Mouse (Mus musculus): Measurements from ENCODE around the gene Akap2. TPM values are rescaled to one million over a fixed set of nuclear protein-coding genes. Genes with fewer than 3 reads are reported as not detected.

Akap2 gene
- polyA plus RNA-seq, 1 experiment from 2014 or later = 1.5 TPM

DNA sequence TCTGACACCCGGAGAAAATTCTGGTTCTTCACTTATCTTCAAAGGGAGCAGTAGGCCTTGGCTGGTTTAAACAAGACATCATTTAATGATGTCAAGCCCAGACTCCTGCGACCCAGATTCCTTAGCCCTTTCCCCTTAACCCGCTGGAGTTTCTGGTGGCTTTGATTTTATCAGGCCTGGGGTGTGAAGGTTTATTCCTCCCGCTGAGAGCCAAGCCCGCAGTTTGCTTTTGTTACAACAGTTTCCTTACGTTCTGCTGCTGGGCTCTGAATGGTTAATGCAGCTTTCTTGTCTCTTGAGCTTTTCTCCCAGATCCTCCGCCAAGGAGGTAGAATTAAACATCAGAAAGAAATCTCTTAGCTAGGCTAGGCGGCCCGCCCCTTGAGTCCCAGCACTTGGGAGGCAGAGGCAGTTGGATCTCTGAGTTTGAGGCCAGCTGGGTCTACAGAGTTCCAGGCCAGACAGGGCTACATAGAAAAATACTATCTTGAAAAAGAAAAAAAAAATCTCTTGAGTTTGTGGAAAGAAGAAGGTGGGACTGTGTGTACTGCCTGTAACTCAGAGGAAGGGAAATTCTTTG is 135.1 kb downstream of the Akap2 start:
- Histone ChIP-seq H3K27me3 (no peaks in the 10 kb centered on the region), H3K4me1 (replicated peaks) (no peaks in the 10 kb centered on the region), H3K36me3 (no peaks in the 10 kb centered on the region; the same call in 1 of the 2 replicates), H3K9me3 (replicated peaks) (no peaks in the 10 kb centered on the region), H3K9ac (no peak overlapping the region), H3K4me2 (no peak overlapping the region), H3K27ac (no peak overlapping the region), H3K4me3 (replicated peaks) (no peak overlapping the region)
- no peak for ATAC-seq (ENCODE audit: low read depth)
- no peak for DNase-seq
- WGBS (ENCODE audit: insufficient replicate concordance) = 49% methylated on average over 9 of the region's 9 CpGs

DNA sequence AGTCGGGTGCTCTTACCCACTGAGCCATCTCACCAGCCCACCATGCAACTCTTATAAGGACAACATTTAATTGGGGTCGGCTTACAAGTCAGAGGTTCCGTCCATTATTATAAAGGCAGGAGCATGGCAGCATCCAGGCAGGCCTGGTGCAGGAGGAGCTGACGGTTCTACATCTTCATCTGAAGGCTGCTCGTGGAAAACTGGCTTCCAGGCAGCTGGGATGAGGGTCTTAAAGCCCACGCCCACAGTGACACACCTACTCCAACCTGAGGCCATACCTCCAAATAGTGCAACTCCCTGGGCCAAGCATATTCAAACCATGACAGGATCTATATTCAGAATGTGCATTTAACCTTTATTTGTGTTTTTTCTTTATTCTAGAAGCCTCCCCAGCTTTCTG is 136.7 kb downstream of the Akap2 start:
- H3K27me3 ChIP-seq = no peaks in the 10 kb centered on the region
- no peaks in the 10 kb centered on the region for H3K4me1 ChIP-seq (replicated peaks)
- no peaks in the 10 kb centered on the region; the same call in 1 of the 2 replicates for H3K36me3 ChIP-seq
- no peaks in the 10 kb centered on the region for H3K9me3 ChIP-seq (replicated peaks)
- no peak overlapping the region for H3K27ac ChIP-seq
- WGBS (ENCODE audit: insufficient replicate concordance) = 65% methylated on average over 6 of the region's 6 CpGs
- H3K4me3 ChIP-seq (replicated peaks) = no peak overlapping the region
- no peak overlapping the region for H3K4me2 ChIP-seq
- H3K9ac ChIP-seq = no peak overlapping the region
- no peak for ATAC-seq (ENCODE audit: low read depth)
- DNase-seq = no peak

DNA sequence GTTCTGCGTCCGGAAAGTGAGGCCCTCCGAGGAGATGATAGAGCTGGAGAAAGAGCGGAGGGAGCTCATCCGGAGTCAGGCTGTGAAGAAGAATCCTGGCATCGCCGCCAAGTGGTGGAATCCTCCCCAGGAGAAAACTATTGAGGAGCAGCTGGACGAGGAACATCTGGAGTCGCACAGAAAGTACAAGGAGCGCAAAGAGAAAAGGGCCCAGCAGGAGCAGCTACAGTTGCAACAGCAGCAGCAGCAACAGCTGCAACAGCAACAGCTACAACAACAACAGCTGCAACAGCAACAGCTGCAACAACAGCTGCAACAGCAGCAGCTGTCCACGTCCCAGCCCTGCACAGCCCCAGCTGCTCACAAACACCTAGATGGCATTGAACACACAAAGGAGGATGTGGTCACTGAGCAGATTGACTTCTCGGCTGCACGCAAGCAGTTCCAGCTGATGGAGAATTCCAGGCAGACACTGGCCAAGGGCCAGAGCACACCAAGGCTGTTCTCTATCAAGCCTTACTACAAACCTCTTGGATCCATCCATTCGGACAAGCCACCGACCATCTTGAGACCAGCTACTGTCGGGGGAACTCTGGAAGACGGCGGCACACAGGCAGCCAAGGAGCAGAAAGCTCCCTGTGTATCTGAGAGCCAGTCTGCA is 138.0 kb downstream of the Akap2 start:
- 75% methylated on average over 18 of the region's 18 CpGs for WGBS (ENCODE audit: insufficient replicate concordance)
- DNase-seq (no peak), ATAC-seq (ENCODE audit: low read depth) (no peak)

DNA sequence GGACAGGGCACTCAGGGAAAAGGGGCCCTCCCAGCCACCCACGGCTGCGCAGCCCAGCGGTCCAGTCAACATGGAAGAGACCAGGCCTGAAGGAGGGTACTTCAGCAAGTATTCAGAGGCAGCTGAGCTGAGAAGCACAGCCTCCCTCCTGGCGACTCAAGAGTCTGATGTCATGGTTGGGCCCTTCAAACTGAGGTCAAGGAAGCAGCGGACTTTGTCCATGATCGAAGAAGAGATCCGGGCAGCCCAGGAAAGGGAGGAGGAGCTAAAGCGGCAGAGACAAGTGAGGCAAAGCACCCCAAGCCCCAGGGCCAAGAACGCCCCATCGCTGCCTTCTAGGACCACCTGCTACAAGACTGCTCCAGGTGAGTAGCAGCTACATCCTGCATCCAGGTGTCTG is 139.2 kb downstream of the Akap2 start:
- H3K4me2 ChIP-seq = no peak overlapping the region
- no peaks in the 10 kb centered on the region for H3K4me1 ChIP-seq (replicated peaks)
- H3K27ac ChIP-seq = no peak overlapping the region
- WGBS (ENCODE audit: insufficient replicate concordance) = 83% methylated on average over 10 of the region's 10 CpGs
- ATAC-seq (ENCODE audit: low read depth) (no peak), DNase-seq (no peak)
- no peak overlapping the region for H3K9ac ChIP-seq
- H3K4me3 ChIP-seq (replicated peaks) = no peak overlapping the region
- H3K27me3 ChIP-seq = no peaks in the 10 kb centered on the region
- no peaks in the 10 kb centered on the region; the same call in 1 of the 2 replicates for H3K36me3 ChIP-seq
- H3K9me3 ChIP-seq (replicated peaks) = no peaks in the 10 kb centered on the region

More for the DNA sequence above, 138.0 kb downstream of the Akap2 start:
- Histone ChIP-seq H3K36me3 (no peaks in the 10 kb centered on the region; the same call in 1 of the 2 replicates), H3K9ac (no peak overlapping the region), H3K4me3 (replicated peaks) (no peak overlapping the region), H3K4me1 (replicated peaks) (no peaks in the 10 kb centered on the region), H3K27ac (no peak overlapping the region), H3K9me3 (replicated peaks) (no peaks in the 10 kb centered on the region), H3K4me2 (no peak overlapping the region), H3K27me3 (no peaks in the 10 kb centered on the region)

DNA sequence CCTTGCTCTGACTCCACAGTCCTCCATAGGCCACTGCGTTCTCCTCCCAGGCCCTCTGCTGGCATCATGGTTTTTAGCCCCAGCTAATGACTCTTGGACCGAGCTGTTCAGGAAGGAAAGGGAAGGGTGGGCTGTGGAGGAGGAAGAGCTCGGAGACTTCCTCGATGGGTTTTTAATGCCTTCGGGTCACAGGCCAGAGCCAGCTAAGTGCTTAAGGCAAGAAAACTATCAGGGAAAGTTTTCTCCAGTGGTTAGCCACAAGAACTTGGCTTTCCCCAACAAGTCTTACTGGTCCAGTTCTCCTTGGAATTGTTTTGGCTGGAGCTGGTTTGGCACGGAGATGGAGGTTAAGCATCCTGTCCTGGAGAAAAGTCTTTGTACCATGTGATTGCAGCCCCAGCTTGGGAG is 142.8 kb downstream of the Akap2 start:
- H3K27ac ChIP-seq = no peak overlapping the region
- H3K27me3 ChIP-seq = no peaks in the 10 kb centered on the region
- DNase-seq (no peak), ATAC-seq (ENCODE audit: low read depth) (no peak)
- H3K4me2 ChIP-seq = no peak overlapping the region
- no peak overlapping the region for H3K9ac ChIP-seq
- H3K9me3 ChIP-seq (replicated peaks) = no peaks in the 10 kb centered on the region
- WGBS (ENCODE audit: insufficient replicate concordance) = 38% methylated on average over 6 of the region's 6 CpGs
- no peaks in the 10 kb centered on the region for H3K4me1 ChIP-seq (replicated peaks)
- H3K4me3 ChIP-seq (replicated peaks) = no peak overlapping the region
- H3K36me3 ChIP-seq = no peaks in the 10 kb centered on the region; the same call in 1 of the 2 replicates

DNA sequence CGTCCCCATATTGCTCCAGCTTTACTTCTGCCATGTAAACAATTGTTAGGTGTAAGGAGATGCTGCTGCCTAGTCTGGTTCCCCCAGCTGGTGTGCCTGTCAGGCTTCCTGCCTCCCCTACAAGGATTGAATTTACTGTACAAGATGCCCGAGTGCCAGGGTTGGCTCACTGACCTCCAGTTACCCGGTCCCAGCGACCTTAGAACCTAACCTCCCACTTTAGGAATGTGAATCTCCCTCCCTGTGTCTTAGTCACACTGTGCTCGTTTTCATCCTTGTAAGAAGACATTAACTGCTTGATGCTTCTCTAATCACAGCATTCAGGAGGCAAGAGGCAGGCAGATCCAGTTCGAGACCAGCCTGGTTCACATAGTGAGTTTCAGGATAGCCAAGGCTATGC is 143.7 kb downstream of the Akap2 start:
- WGBS (ENCODE audit: insufficient replicate concordance) = 55% methylated on average over 6 of the region's 6 CpGs

DNA sequence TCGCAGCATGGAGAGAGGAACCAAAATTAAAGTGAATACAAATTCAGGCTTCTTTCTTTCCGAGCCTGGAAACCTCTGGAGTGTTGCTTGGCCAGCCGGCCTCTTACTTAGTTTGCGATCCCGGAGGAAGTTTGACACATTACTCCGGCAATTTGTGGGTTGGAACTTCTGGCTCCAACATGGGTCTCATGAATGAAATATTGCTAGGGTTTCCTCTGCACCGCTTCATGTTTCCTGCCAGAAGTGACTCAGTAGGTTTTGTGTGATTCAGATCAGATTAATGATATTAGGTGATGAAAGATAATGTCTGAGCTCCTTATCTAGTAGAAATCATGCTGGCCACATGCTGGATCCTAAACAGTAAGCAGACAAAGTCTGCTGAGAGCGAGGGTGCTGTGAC is 144.4 kb downstream of the Akap2 start:
- Histone ChIP-seq H3K4me3 (replicated peaks) (no peak overlapping the region), H3K36me3 (no peaks in the 10 kb centered on the region), H3K9me3 (replicated peaks) (no peaks in the 10 kb centered on the region), H3K4me2 (no peak overlapping the region), H3K4me1 (replicated peaks) (no peaks in the 10 kb centered on the region; the same call in 1 of the 2 replicates), H3K27me3 (no peaks in the 10 kb centered on the region), H3K27ac (no peak overlapping the region), H3K9ac (no peak overlapping the region)
- DNase-seq (no peak), ATAC-seq (ENCODE audit: low read depth) (no peak)
- WGBS (ENCODE audit: insufficient replicate concordance) = 37% methylated on average over 8 of the region's 8 CpGs

More for the DNA sequence above, 143.7 kb downstream of the Akap2 start:
- H3K9me3 ChIP-seq (replicated peaks) = no peaks in the 10 kb centered on the region
- H3K4me2 ChIP-seq = no peak overlapping the region
- ATAC-seq (ENCODE audit: low read depth) = no peak
- no peak overlapping the region for H3K27ac ChIP-seq
- no peaks in the 10 kb centered on the region for H3K27me3 ChIP-seq
- no peaks in the 10 kb centered on the region; the same call in 1 of the 2 replicates for H3K36me3 ChIP-seq
- no peak for DNase-seq
- H3K4me3 ChIP-seq (replicated peaks) = no peak overlapping the region
- no peaks in the 10 kb centered on the region for H3K4me1 ChIP-seq (replicated peaks)
- H3K9ac ChIP-seq = no peak overlapping the region

DNA sequence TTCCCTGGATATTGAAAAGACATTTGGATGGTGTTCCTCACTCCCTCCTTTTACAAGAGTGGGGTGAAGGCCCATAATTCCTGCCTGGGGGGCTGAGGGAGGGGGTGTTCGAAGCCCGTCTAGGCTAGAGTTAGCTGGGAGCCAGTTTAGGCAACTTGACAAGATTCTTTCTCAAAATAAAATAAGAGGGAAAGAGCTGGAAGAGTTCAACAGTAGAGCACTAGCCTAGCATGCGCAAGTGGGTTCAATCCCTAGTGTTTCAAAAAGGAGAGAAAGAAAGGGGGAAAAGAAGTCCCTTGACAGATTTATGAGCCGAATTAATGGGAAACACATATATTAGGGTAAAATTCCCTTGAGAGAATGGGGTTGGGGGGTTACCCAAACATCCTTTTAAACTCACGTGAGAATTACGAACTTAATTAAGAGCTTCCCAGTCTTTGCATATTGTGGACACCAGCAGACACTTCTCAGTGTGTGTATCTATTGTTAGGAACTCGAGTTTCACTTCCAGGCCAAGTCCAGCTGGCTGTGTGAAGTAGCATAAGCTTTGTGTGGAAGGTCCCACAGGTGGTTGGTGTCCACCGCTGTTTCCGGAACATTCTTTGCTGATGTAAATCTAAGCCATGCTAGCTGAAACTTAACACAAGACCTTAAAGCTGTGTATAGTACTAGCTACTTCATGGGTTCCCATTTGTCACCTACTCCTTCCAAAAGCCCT is 145.0 kb downstream of the Akap2 start:
- 72% methylated on average over 9 of the region's 9 CpGs for WGBS (ENCODE audit: insufficient replicate concordance)
- no peak overlapping the region for H3K4me3 ChIP-seq (replicated peaks)
- no peaks in the 10 kb centered on the region for H3K27me3 ChIP-seq
- no peaks in the 10 kb centered on the region; the same call in 1 of the 2 replicates for H3K4me1 ChIP-seq (replicated peaks)
- no peak overlapping the region for H3K27ac ChIP-seq
- no peaks in the 10 kb centered on the region for H3K9me3 ChIP-seq (replicated peaks)
- no peak overlapping the region for H3K9ac ChIP-seq
- no peak for ATAC-seq (ENCODE audit: low read depth)
- DNase-seq = no peak
- no peaks in the 10 kb centered on the region for H3K36me3 ChIP-seq
- no peak overlapping the region for H3K4me2 ChIP-seq

DNA sequence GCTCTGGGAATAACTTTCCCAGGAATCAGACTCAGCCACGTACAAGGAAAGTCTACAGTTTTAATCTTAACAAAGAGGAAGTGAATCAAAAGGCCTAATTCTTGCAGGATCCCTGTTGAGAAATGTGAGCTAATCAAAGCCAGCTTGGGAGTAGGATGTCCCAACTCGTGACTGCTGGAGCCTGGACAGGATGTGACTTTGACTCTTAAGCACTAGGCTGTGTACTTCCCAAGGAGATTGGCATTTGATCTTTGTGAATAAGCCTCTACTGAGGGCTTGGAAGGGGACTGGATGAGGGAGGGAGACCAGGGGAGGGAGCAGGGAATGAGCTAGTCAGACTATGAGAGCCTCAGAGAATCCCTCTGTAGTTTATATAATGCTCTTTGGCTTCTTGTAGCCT is 148.6 kb downstream of the Akap2 start:
- Histone ChIP-seq H3K36me3 (no peaks in the 10 kb centered on the region), H3K4me3 (replicated peaks) (no peak overlapping the region), H3K4me2 (no peak overlapping the region), H3K9me3 (replicated peaks) (no peaks in the 10 kb centered on the region), H3K4me1 (replicated peaks) (no peaks in the 10 kb centered on the region; the same call in 1 of the 2 replicates), H3K27ac (no peak overlapping the region), H3K9ac (no peak overlapping the region), H3K27me3 (no peaks in the 10 kb centered on the region)
- 20% methylated on average over 2 of the region's 2 CpGs for WGBS (ENCODE audit: insufficient replicate concordance)
- DNase-seq (no peak), ATAC-seq (ENCODE audit: low read depth) (no peak)

DNA sequence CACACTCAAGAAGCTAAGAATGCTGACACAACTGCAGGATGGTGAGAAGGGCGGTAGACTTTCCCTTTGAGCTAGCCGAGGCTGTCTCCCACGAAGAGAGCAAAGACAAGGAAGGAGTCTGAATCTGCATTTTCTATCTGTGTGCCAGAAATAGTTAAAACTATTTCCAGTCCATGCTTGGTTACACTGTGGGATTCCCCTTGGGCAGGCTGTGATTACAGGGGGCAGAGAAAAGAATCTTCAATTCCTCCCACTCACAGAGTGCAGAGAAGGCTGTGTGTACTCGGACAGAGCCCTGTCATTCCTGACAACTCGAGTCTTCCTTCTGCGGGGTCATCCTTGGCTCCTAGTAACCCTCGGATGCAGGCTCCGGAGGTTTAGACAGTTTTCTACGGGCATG is 149.5 kb downstream of the Akap2 start:
- Histone ChIP-seq H3K9ac (no peak overlapping the region), H3K4me1 (replicated peaks) (no peaks in the 10 kb centered on the region; the same call in 1 of the 2 replicates), H3K36me3 (no peaks in the 10 kb centered on the region), H3K4me2 (no peak overlapping the region), H3K4me3 (replicated peaks) (no peak overlapping the region), H3K9me3 (replicated peaks) (no peaks in the 10 kb centered on the region), H3K27me3 (no peaks in the 10 kb centered on the region), H3K27ac (no peak overlapping the region)
- no peak for DNase-seq
- WGBS (ENCODE audit: insufficient replicate concordance) = 62% methylated on average over 9 of the region's 9 CpGs
- no peak for ATAC-seq (ENCODE audit: low read depth)

DNA sequence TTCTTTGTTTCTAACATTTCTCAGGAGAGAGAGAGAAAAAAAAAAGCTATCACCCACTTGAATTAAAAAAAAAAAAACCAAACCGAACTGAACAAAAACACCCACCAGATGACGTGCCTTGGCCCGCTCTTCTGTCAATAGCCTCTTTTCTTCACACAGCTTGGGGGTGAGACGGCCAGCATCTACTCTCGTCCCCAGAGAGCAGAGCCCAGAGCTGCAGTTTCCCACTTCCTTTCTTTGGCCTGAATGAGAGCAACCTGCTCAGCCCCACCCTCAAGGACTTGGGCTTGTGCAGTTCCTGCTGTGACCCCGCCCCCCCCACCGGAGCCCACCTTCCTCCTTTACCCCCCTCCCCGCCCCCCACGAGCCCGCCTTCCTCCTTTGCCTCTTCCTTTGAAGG is 150.0 kb downstream of the Akap2 start:
- WGBS (ENCODE audit: insufficient replicate concordance) = 21% methylated on average over 10 of the region's 10 CpGs
- H3K27ac ChIP-seq = no peak overlapping the region
- H3K4me3 ChIP-seq (replicated peaks) = no peak overlapping the region
- H3K27me3 ChIP-seq = no peaks in the 10 kb centered on the region
- no peaks in the 10 kb centered on the region for H3K36me3 ChIP-seq
- no peaks in the 10 kb centered on the region for H3K9me3 ChIP-seq (replicated peaks)
- no peak overlapping the region for H3K9ac ChIP-seq
- DNase-seq (no peak), ATAC-seq (ENCODE audit: low read depth) (no peak)
- H3K4me2 ChIP-seq = no peak overlapping the region
- no peaks in the 10 kb centered on the region; the same call in 1 of the 2 replicates for H3K4me1 ChIP-seq (replicated peaks)
